15 mouse cellular contexts compared by ENCODE assay signal in genomic region chr10:120674321-120675045, GRCm38 (mm10).
DNase-seq lines count a peak whose midpoint lies in the region; ATAC-seq and TF ChIP-seq lines count a peak whose summit lies in the region.
"Had no signal": no experiment of that assay in that cellular context is flagged by ENCODE, and none has a peak within 500 bp of the region (broad histone marks: within the 10 kb centered on the region; RNA-seq: fewer than 3 reads in every experiment).

No protein-coding gene starts in this region.

- peaks cover 33% of the 10 kb centered on the region for H3K4me1 ChIP-seq in heart, embryonic 13.5 days
- H3K4me1 ChIP-seq in MEL (ENCODE audit: control insufficient read depth in 1 of 2, insufficient read depth in 2 of 2, low read length in 2 of 2), result peaks cover 16 to 40% of the 10 kb centered on the region in 2 experiments
- H3K4me1 ChIP-seq in liver, embryonic 16.5 days (ENCODE audit: control insufficient read depth, low read depth, low read length), result no peaks in the 10 kb centered on the region; the same call in 1 of the 2 replicates

- no peak for TF ChIP-seq RAD21 in MEL (IDR thresholded peaks at IDR 0.05; ENCODE audit: low read depth, low read length)

- H3K27ac ChIP-seq in heart, embryonic 13.5 days (replicated peaks), result peak overlapping the region; percentile 79
- H3K27ac ChIP-seq in MEL (ENCODE audit: control insufficient read depth, low read depth, low read length), result peak overlapping the region; percentile 91
- H3K27ac ChIP-seq in liver, embryonic 16.5 days (ENCODE audit: low read length), result no peak overlapping the region
- H3K27ac ChIP-seq: hindbrain, embryonic 15.5 days had no signal

- peak in 1 of 2 experiments; percentile 45; a peak in 1 of 4 replicates for TF ChIP-seq POLR2A in MEL (IDR thresholded peaks at IDR 0.05; ENCODE audit: control insufficient read depth in 1 of 2, insufficient read depth in 1 of 2, low read depth in 1 of 2, low read length in 2 of 2, poor library complexity in 1 of 2)

- H3K9ac ChIP-seq in heart, embryonic 13.5 days, result no peak overlapping the region
- peak overlapping the region; percentile 48 for H3K9ac ChIP-seq in MEL (ENCODE audit: control insufficient read depth, low read depth, low read length, poor library complexity, severe bottlenecking)
- no peak overlapping the region for H3K9ac ChIP-seq in liver, embryonic 16.5 days (ENCODE audit: low read depth, low read length)
- H3K9ac ChIP-seq: hindbrain, embryonic 15.5 days had no signal

- H3K36me3 ChIP-seq in heart, embryonic 13.5 days, result no peaks in the 10 kb centered on the region
- peaks cover 0 to 31% of the 10 kb centered on the region in 2 experiments; a peak in 2 of 4 replicates for H3K36me3 ChIP-seq in MEL (ENCODE audit: control insufficient read depth in 1 of 2, insufficient read depth in 2 of 2, low read length in 2 of 2)
- H3K36me3 ChIP-seq in liver, embryonic 16.5 days (ENCODE audit: control insufficient read depth, insufficient read depth), result no peaks in the 10 kb centered on the region
- H3K36me3 ChIP-seq: hindbrain, embryonic 15.5 days had no signal

- no peaks in the 10 kb centered on the region for H3K79me2 ChIP-seq in MEL (ENCODE audit: control insufficient read depth, insufficient read depth, low read length, poor library complexity)

- peak; percentile 96 for TF ChIP-seq EP300 in MEL (IDR thresholded peaks at IDR 0.05; ENCODE audit: low read depth in 1 of 2, low read length in 2 of 2)

- no peak for TF ChIP-seq CTCF in MEL (IDR thresholded peaks at IDR 0.05 in 2 of 3, conservative IDR thresholded peaks at IDR 0.05 in 1 of 3; ENCODE audit: control insufficient read depth in 1 of 3, insufficient read depth in 1 of 3, low read depth in 2 of 3, low read length in 3 of 3, poor library complexity in 1 of 3, severe bottlenecking in 1 of 3)

- no peak for DNase-seq in heart, adult 8-10 months (ENCODE audit: low spot score)
- peak; percentile 97 for DNase-seq in MEL (ENCODE audit: low read depth, low spot score)
- no peak for DNase-seq in gastrocnemius, adult 8-10 months (ENCODE audit: low spot score in 2 of 2)
- DNase-seq in gastrocnemius, adult 18-20 months (ENCODE audit: low spot score), result no peak
- DNase-seq in layer of hippocampus, adult 9-11 months, result no peak
- DNase-seq: adrenal gland, adult 8-10 months; cerebellum, adult 11 months; gastrocnemius, postnatal 36 days; kidney, adult 18-20 months; lung, postnatal 4 days; thymus, postnatal 25 days had no signal

- ATAC-seq in heart, embryonic 13.5 days (ENCODE audit: extremely low read depth, insufficient number of reproducible peaks, low FRiP score, low TSS enrichment), result no peak
- ATAC-seq in granulocyte monocyte progenitor cell, adult 5-6 weeks (replicated peaks; ENCODE audit: poor library complexity, severe bottlenecking), result peak; percentile 91
- ATAC-seq in liver, embryonic 16.5 days (ENCODE audit: low read depth), result peak; percentile 19; the same call in 1 of the 2 replicates

- no peak overlapping the region for H3K4me3 ChIP-seq in heart, embryonic 13.5 days
- H3K4me3 ChIP-seq in MEL (ENCODE audit: control insufficient read depth in 1 of 2, insufficient read depth in 1 of 2, low read depth in 2 of 2, low read length in 2 of 2), result peak overlapping the region; percentile 28 to 39
- H3K4me3 ChIP-seq in liver, embryonic 16.5 days (ENCODE audit: low read depth, low read length), result no peak overlapping the region
- H3K4me3 ChIP-seq: hindbrain, embryonic 15.5 days had no signal

- 45% methylated on average over 10 of the region's 10 CpGs for WGBS in heart, embryonic 13.5 days
- 19% methylated on average over 10 of the region's 10 CpGs for WGBS in liver, embryonic 16.5 days (ENCODE audit: insufficient replicate concordance)

- H3K4me2 ChIP-seq in heart, embryonic 13.5 days, result peak overlapping the region; percentile 33
- H3K4me2 ChIP-seq in liver, embryonic 16.5 days (ENCODE audit: low read depth, low read length), result no peak overlapping the region
- H3K4me2 ChIP-seq: hindbrain, embryonic 15.5 days had no signal

- H3K9me3 ChIP-seq in heart, embryonic 13.5 days, result no peaks in the 10 kb centered on the region
- H3K9me3 ChIP-seq in MEL (replicated peaks; ENCODE audit: insufficient read depth, low read length), result no peaks in the 10 kb centered on the region
- no peaks in the 10 kb centered on the region for H3K9me3 ChIP-seq in liver, embryonic 16.5 days (replicated peaks; ENCODE audit: control insufficient read depth, low read length)
- H3K9me3 ChIP-seq: hindbrain, embryonic 15.5 days had no signal

- no peaks in the 10 kb centered on the region for H3K27me3 ChIP-seq in heart, embryonic 13.5 days (replicated peaks)
- no peaks in the 10 kb centered on the region for H3K27me3 ChIP-seq in MEL (ENCODE audit: control insufficient read depth in 1 of 2, insufficient read depth in 2 of 2, low read length in 2 of 2)
- no peaks in the 10 kb centered on the region for H3K27me3 ChIP-seq in liver, embryonic 16.5 days (ENCODE audit: control insufficient read depth, insufficient read depth, low read depth, low read length)
- H3K27me3 ChIP-seq: hindbrain, embryonic 15.5 days had no signal

TF ChIP-seq in MEL, 35 proteins besides CTCF, POLR2A, EP300 and RAD21:
- TF ChIP-seq JUND (IDR thresholded peaks at IDR 0.05; ENCODE audit: low read depth, low read length) (0 out of 2 replicates have a peak, but pooled peaks have one; percentile 28), HCFC1 (IDR thresholded peaks at IDR 0.05; ENCODE audit: low read depth, low read length) (peak; percentile 39; the same call in 1 of the 2 replicates), ZNF384 (IDR thresholded peaks at IDR 0.05; ENCODE audit: low read depth, low read length) (peak; percentile 93), TAL1 (IDR thresholded peaks at IDR 0.05; ENCODE audit: low read length) (peak; percentile 89), USF2 (IDR thresholded peaks at IDR 0.05; ENCODE audit: borderline replicate concordance in 1 of 2, insufficient read depth in 1 of 2, low read depth in 1 of 2, low read length in 2 of 2) (no peak), MYB (IDR thresholded peaks at IDR 0.05; ENCODE audit: low read depth, low read length) (peak; percentile 83), USF1 (IDR thresholded peaks at IDR 0.05; ENCODE audit: low read depth, low read length) (no peak), MYC (IDR thresholded peaks at IDR 0.05; ENCODE audit: low read depth, low read length) (no peak), RCOR1 (IDR thresholded peaks at IDR 0.05; ENCODE audit: low read depth, low read length) (peak; percentile 59), ETS1 (IDR thresholded peaks at IDR 0.05; ENCODE audit: low read depth, low read length) (peak; percentile 97), SIN3A (IDR thresholded peaks at IDR 0.05; ENCODE audit: low read length) (peak; percentile 83), POLR2AphosphoS5 (IDR thresholded peaks at IDR 0.05; ENCODE audit: borderline replicate concordance, low read depth, low read length) (no peak), GATA1 (IDR thresholded peaks at IDR 0.05; ENCODE audit: low read depth, low read length) (peak; percentile 96), ZMIZ1 (IDR thresholded peaks at IDR 0.05; ENCODE audit: low read depth, low read length) (no peak), TBP (IDR thresholded peaks at IDR 0.05; ENCODE audit: low read depth, low read length) (peak; percentile 55; the same call in 1 of the 2 replicates), TCF12 (IDR thresholded peaks at IDR 0.05; ENCODE audit: low read depth, low read length) (peak; percentile 87)

Comparison
In these comparisons a context has a peak if more than half of its experiments do, and no peak if none do; other contexts are left out.
1. H3K4me3 ChIP-seq: peak in MEL (2 of 2); none in heart, embryonic 13.5 days (single experiment) and liver, embryonic 16.5 days (single experiment).